Mouse (Mus musculus) yolk sac, embryonic 10.5 days (tissue): ENCODE data around the gene Rnasel.

Experiments used
- DNase-seq: peaks from one replicate; pipeline ENCODE4 v3.0.0-alpha.2; 2017; ENCODE audit warnings: low spot score

Gene Rnasel

DNA sequence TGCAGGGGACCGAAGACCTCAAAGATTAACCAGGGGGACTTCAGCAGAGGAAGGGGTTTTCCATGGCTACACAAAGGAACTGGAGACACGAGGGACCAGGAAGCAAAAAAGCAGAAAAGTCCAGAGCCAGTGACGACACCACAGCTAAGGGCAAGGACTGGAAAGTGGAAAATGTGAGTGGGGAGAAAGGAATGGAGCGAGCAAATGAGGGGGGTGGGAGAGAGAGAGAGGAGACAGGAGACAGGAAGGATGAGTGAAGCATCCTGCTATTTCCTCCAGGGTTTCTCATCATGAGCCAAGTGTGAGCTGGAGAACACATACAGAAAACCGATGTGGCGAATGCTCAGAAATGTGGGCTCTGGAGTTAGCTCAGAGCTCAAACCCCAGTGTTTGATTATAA is 13.1 kb upstream of the Rnasel start:
- DNase-seq: no peak

DNA sequence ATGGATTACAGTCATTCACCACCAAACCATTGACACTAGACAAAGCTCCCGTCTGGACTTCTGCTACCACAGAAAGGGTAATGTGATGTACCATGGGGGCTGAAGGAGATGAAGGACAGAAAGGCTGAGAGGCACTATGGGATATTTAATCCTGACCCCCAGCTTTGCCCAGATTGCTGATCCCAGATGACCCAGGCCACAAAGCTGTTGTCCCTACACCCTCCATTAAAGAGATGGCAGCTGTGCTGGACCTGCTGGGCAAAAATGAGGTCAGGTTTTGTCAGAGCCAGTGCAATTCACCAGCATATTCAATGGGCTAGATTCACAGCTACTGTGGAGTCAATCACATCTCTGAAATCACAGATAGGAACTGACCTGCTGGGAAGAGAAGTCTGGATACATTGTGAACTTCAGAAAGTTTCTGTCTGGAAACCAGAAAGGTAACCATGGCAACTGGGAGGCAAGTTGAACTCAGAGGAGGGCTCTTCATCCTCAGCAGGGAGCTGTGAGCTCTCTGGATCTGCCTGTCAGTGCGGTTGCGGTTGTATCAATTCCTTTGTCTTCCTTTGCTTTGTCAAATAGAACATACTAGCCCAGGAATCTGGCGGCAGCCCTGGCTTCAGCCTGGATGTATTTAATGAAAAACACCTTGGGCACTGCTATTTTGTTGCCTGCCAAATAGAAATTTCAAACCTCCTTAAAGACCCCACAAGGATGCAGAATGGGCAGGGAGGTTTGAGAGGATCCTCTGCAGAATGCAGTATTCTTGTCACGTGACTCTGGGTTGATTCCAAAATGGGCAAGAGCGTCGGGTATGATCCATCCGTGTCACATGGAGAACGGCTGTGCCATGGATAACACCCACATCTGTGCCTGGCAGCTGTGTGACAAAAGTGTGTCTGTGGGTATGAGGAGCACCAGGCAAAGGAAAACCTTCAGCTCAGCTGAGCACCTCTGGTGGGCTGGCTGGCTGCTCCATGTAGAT is 11.8 kb upstream of the Rnasel start:
- no peak for DNase-seq

DNA sequence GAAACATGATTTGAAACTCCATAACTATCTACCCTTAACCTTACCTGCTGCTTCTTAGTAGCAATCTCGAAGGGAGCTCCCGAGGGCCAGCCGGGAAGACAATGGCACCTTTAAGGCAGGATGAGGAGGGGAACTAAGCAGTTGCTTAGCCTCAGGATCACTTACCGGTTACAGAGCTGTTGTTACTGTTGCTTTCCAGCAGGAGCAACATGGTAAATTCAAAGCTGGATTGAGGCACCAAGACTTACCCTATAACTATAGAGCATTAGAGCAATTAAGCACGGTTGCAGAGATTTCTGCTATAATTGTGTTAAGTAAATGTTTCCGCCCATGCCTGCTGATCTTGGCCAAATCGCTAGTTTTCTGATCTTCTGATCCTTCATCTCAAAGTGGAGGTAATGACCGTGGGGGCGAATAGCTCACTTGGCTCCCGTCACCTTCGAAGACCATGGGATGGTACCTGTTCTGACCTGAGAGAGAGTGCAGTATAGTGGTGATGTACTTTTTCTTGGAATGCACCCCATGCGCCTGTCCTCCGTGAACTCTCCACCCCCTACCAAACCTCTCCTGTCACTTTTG is 9.7 kb upstream of the Rnasel start:
- DNase-seq: no peak

DNA sequence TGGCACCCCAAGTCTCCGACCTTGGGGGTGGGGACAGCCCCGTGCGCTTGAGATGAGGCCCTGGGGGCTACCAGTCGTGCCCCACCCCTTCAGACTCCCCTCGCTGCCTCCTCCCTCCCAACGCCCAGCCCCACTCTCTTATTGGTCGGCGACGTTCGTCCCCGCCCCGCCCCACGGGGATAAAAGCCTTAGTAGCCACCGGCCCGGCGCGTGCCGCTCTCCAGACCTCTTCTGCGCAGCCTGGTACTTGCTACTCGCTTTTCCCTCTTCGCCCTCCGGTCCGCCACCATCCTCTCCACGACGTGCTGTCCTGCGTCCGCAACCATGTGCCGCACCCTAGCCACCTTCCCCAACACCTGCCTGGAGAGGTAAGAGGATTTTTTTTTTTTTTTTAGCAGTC is 9.1 kb upstream of the Rnasel start, which contains the start of gene Rgs16:
TSS of gene Rgs16 (plus strand) at position 205 of the 400 bp plus-strand sequence.
- peak; percentile 67 for DNase-seq

DNA sequence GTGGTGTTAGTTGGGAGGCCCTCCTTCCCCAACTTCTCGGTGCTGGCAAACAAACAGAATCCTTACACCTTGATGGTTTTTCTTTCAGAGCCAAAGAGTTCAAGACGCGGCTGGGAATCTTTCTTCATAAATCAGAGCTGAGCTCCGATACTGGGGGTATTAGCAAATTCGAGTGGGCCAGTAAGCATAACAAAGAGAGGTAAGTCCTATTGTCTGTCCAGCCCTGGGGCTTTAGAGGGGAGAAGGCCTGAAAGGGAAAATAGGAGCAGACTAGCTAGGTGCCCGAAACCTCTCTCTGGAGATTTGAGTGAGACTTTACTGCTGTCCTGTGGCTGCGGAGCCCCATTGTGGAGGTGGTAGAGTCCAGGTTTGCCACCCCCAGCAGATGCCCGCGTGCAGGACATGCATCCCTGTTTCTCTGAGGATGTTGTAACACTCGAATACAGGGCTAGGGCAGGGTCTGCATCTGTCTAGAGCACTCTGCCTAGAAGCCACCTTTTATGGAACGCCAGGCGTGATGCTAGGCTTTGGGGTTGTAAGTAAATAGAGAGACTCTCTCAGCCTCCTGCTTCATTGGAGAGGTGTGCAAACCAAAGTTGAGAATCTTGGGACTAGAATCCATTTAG is 8.3 kb upstream of the Rnasel start:
- no peak for DNase-seq

DNA sequence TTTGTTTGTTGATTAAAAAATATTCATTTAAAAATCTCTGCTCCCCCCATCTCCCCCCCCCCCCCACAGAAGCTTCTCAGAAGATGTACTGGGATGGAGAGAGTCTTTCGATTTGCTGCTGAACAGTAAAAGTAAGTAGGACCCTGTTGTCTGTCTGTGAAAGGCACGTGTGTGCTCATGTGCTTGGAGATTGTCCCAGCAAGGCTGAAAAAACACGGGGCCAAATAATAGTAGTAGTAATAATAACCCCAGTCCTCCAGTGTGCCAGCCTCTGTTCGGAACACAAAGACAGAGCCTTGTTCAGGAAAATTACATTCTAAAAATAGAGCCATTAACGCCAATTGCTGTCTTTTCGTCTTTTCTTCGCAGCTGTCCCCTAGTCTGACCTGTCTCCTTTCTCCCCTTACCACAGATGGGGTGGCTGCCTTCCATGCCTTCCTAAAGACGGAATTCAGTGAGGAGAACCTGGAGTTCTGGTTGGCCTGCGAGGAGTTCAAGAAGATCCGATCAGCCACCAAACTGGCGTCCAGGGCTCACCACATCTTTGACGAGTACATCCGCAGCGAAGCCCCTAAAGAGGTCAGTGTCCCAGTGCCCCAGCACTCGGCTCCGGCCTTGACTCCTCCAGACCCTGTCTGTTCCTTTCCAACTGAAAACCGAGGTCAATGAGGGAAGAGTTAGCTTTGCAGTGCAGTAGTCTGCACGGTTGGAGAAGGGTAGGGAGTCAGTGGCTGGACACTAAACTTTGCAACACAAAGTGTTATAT is 7.5 kb upstream of the Rnasel start:
- no peak for DNase-seq

DNA sequence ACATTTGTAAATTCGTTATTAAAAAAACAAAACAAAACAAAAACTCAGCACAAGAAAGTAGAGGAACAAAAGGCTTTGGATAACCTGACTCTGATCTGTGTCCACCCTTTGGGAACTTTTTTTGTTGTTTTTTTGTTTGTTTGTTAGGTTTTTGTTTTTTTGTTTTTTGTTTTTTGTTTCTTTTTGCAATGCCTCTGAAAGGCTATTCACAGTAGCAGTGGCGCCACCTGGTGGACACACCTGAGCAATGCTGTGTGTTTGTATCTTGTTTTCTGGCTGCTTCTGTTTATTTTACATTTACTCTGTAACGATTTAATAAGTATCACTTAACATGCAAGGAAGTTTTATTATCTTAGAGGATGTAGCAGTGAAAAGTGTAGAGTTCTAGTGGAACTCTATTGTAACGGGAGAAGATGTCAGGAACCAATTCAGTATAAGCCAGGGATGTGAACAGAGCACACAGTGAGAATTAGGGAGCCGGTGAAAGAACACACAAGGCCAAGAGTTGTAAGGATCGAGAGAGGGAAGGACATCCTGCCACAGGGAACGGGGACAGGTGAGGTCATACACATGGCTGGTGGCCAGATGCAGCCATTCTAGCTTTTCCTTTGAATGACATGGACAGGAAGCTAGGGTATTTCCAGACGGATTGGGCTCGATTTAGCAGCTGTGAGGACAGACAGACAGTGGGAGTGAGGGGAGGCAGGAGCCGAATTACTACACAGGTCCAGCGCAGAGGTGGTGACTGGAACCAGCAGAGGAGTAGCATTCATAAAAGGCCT is 6.7 kb upstream of the Rnasel start:
- no peak for DNase-seq

DNA sequence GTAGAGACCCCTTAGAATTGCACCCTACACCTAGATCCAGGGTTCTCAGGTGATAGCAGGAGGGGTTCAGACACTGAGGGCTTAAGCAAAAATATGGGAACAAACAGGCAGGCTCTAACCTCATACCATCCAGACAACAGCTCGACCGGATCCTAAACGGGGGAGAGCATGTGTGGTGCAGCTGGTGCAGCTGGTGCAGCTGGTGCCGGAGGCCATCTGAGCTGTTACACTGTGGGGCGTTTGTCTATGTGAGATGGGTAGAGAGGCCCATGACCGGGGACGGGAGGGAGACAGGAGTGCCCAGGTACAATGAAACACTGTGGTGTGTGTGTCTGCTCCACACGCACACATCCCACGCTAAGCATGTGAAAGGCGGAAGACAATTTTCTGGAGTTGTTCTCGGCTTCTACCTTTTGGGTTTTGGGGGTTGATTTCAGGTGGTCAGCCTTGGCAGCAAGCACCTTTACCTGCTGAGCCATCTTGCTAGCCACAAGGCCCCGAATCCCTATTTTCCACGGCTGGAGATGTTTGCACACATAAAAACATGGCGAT is 3.0 kb upstream of the Rnasel start:
- DNase-seq: no peak

DNA sequence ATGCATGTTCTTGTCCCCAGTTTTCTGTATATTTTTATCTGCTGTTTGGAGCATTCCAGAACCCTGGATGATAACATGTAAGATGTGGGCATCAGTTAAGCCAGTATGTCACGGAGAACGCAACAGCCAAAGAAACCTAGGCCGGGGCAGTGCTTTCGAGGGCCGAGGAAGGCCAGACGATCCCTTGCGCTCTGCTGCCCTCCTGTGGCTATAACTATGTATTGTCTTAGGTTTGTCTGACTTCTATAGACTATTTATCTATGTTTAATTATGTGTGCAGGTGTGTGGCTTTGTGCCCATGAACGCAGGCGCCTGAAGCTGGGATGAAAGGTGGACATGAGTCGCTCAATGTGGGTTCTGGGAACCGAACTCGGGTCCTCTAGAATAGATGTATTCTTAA is 2.5 kb upstream of the Rnasel start:
- peak; percentile 62 for DNase-seq

DNA sequence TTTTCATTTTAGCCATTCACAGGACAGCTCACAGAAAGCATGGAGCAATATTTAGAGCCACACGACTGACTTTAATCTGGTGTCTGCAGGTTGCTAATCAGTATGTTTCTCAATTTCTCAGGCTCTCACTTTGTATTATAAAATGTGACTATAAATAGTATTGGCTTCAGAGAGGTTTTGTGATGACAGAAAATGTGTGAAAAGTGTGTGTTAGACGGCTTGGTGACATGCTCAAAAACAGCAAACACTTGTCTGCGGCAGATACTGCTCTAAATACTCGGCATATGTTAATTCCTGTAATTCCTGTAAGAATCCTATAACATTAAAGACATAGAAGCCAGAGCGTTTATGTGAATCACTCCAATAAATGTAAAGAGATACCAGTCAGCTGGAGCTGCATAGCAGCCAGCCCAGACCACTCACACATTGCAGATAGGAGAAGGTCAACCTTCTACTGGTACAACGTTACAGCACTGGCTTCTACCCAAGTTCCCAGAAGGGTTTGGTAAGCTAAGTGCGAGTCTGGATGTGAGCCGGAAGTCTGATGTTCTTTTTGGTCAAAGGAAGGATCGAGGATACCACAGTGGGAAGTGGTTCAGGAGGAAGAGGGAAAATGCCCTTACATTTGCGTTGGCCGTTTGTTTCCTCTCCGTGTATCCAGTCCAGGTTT is 1.2 kb upstream of the Rnasel start:
- DNase-seq: no peak

DNA sequence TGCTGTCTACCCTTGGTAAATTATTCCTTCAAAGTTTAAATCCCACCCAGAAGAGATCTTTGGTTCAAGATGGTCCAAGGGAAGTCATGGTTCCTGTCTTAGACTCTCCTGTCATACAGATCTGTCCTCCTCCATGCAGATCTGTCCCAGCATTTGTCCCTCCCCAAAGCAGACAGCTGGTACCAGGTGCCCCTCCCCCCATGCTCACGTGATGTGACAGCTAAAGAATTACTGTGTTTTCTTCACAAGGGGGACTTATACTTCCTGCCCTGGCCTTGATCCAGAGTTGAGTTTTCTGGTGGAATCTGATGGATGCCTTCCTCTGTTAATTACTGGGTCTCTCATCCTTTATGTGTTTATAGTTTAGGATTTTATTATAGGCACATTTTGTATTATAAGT is 677 bp upstream of the Rnasel start:
- DNase-seq: peak; percentile 36

DNA sequence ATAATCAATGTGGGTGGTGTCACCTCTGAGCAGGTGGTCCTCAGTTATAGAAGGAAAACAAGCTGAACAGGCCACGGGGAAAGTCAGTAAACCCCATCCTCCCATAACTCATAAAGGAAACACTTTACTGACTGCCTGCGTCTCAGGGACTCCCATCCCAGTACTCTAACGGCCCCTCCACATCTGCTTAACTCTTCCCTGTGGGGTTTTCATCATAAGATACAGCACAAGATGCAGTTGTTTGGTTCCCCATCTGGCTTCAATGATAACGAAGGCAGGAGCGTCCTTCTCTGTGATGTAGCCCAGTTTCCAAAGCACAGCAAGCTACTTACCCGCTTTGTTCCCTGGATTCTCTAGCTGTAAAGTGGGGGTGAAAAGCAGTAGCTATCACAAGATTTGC is 828 bp downstream of the Rnasel start:
- DNase-seq: no peak

DNA sequence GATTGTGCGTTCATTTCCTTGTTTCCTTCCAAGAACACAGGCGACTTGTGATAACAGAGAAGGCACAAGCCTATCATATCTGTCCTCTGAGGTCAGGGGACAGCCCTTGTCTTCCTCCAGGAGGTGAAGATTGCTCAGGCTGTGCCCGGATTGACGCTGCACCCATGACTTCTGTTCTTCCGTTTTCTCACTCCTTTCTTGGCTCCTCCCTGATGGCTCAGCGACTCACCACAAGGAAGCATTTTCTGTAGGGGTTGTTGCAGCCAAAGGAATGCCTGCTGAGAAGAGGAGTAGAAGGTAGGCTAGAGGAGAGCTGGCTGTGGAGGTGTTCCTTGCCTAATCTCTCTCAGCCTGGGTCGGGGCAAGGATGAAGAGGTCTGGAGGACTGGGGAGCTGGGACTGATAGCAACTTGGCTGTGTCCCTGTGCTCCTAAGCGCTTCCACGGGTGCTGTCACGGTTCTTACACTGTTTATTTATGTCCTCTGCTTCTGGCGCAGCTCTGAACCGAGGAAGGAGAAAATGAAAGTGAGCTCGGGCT is 2.6 kb downstream of the Rnasel start:
- no peak for DNase-seq

DNA sequence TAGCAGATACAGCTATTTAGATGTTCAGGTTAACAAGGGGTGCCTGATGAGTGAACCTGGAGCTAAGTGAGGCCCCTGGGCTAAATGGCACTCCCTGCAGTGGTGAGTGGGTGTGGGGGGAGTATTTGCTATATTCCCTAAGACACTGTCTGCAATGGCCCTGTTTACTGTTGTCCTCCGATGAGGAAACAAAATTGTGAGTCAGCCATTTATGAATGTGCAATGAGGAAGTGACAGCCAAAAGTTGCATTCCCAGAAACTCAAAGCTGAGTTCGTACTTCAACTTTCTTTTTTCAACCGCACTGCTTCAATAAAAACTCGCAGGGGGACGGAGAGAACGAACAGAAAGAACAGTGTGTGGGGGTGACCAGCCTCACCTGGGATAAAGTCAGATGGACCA is 3.3 kb downstream of the Rnasel start:
- DNase-seq: no peak

DNA sequence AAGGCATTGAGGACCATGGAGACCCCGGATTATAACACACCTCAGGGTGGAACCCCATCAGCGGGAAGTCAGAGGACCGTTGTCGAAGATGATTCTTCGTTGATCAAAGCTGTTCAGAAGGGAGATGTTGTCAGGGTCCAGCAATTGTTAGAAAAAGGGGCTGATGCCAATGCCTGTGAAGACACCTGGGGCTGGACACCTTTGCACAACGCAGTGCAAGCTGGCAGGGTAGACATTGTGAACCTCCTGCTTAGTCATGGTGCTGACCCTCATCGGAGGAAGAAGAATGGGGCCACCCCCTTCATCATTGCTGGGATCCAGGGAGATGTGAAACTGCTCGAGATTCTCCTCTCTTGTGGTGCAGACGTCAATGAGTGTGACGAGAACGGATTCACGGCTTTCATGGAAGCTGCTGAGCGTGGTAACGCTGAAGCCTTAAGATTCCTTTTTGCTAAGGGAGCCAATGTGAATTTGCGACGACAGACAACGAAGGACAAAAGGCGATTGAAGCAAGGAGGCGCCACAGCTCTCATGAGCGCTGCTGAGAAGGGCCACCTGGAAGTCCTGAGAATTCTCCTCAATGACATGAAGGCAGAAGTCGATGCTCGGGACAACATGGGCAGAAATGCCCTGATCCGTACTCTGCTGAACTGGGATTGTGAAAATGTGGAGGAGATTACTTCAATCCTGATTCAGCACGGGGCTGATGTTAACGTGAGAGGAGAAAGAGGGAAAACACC is 4.7 kb downstream of the Rnasel start:
- DNase-seq: no peak

DNA sequence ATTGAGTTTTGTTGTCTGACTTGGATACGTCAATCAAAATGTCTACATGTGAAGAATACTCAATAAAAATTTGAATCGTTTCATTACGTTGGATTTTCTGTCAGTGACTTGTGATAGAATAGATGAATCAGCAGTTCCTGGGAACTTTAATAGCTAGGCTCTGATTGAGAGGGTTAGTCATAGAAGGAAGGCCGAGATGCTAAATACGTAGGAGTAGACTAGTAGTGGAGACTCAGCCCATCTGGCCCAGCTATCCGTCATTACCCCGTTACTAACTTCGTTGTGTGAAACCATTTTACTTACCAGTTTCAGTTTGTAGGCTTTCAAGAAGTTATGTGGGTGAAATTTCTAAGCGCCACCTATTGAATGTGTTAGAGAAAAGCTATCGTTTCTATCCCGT is 14.9 kb downstream of the Rnasel start:
- DNase-seq: no peak

DNA sequence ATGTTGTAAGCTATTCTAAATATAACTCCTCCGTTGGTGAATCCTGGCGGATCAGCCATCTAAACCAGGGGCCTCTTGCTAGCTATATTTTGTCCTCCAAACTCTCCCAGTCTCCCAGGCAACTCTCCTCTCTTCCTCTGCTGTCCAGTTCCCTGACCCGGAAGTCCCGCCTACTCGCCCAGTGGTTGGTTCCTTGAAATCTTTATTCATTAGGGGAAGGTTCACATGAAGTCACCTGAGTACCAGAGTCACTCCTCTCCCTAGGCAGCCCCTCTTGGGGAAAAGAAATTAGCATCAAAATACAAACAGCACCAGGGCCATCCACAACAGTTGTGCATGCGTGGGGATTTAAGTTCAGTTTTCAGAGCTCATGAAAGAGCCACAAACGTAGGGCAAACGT is 17.1 kb downstream of the Rnasel start:
- DNase-seq: no peak

DNA sequence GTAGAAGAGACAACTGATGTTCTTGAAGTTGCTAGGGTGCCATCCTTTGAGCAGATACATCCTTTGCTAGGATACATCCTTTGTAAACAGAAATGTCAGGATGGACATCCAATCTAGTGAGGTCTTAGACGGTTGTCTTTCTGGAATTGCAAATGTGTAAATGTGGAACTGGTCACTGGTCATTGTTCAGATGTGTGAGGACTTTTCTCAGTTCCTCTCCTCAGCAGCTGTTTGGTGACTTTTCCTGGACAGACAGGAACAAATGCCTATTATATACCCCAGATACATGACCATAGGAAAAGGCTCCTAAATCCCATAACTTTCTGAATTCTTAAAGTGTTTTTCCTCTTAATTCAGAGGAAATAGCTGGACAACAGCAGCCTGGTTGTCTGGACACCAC is 18.1 kb downstream of the Rnasel start:
- DNase-seq: no peak

DNA sequence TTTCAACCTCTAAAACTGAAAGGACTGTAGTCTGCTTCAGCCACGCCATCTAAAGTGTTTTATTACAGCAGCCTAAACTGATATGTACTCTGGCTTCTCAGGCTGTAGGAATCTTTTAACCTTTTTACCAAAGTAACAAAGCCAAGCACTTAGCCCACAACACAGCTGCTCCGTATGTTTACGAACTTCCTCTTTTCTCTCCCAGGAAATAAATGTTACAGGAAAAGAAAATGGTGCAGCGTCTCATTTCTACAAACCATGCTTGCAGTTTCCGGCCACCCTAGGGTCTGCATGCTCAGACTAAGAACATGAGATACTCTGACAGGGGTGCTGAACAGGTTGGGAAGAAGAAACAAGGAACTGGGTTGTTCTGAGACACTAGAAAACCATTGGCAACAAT is 19.2 kb downstream of the Rnasel start:
- DNase-seq: no peak

DNA sequence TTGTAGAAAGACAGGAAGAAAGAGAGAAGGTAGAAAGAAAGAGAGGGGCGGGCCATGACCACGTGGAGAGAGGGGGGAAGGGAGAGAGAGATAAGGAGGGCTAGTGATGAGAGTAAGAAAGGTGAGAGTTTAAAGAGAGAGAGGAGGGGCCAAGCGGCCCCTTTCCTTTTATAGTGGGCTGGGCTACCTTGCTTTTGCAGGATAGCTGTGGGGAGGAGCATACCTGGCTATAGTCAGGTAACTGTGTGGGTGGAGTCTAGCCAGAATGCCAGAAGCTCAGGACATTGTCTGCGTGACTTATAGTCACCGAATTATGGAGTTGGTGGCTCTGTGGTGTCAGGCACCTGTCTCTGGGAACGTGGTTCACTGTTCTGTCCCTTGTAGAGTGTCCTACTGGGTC is 20.3 kb downstream of the Rnasel start:
- peak; percentile 47 for DNase-seq
